Mouse (Mus musculus): Measurements from ENCODE around the gene Arsg.

GRCm38 (mm10) chr11:109514064-109514612, 41.0 kb downstream of the Arsg start:
- no peak for TF ChIP-seq CTCF (IDR thresholded peaks at IDR 0.05; ENCODE audit: low read depth, low read length)
- TF ChIP-seq POLR2A (IDR thresholded peaks at IDR 0.05; ENCODE audit: insufficient read depth, low read length) = no peak

Data from ES-Bruce4 (cell line).